Mouse (Mus musculus) thymus, postnatal 25 days (tissue): ENCODE data around the gene Wipf1.
A peak's percentile ranks its signal among the peaks of the same experiment; 100 is the strongest.

Experiments
- DNase-seq: peaks from one replicate; pipeline ENCODE4 v3.0.0; 2022

Wipf1 gene

DNA sequence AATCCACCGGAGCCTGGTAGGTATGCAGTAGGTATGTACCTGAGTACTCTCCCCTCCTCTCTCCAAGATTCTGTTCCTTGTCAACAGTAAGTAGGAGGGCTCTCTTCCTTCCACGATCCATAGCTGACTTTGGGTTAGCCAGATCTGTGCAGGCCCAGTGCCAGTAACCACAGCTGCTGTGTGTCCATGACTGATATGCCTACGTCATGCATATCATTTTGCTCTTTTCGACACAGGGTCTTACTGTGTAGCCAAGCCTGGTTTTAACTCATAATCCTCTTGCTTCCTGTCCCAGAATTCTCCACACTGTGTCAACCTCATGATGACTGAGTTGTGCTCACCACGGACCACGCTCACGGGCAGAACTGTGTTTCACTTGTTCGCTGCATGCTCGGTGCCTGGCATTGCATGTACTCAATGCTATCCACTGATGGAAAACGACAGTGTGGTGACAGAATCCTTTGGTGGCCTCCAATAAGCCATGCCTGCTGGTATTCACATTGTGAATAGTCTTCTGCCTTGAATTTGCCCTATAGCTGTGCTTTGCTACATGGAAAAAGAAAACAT is 26.6 kb downstream of the Wipf1 start:
- DNase-seq, result no peak

DNA sequence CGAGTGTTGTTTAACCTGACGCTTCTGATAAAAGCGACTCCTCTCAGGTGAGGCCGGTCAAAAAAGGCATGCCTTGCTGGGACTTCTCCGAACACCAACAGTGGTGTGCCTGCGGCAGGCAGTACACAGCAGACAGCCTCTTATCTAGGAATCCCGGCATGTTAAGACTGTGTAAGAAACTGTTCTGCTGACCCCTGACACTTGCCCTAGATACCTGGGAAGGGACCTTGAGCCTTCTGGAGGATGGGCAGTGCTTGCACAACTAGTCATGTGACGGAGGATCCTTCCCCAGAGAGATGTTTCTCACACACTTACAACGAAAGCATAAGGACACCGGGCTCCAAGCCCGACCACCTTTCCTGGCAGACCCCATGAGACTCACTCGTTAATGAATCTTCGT is 28.7 kb downstream of the Wipf1 start:
- DNase-seq, result no peak

DNA sequence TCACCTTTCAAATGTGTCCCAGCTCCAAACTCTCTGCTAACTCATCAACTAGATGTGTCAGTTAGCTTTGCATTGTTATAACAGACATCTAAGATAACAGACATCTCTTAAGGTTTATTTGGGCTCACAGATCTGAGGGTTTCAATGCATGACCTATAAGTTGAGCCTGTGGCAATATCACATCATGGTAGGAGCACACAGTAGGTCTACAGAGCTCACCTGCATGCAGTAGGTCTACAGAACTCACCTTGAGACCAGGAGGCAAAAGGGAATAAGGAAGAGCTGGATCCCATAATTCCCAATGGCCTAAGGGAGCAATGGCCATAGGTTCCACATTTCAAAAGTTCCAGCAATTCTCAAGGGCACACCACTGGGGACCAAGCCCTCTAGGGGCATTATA is 31.2 kb downstream of the Wipf1 start:
- DNase-seq, result no peak

DNA sequence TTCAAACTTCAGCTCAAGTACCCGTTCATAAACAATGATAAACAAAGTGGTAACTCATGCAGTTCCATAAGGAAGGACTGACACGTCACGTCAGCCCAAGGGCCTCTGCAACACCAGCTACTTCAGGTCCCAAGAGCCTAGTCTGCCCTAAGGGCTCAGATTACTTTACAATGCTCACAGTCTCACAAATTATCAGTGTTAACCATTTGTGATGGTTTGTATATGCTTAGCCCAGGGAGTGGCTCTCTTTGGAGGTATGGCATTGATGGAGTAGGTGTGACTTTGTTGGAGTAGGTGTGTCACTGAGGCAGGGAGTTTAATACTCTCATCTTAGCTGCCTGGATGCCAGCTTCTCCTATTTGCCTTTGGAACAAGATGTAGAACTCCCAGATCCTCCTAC is 32.0 kb downstream of the Wipf1 start:
- DNase-seq, result no peak

DNA sequence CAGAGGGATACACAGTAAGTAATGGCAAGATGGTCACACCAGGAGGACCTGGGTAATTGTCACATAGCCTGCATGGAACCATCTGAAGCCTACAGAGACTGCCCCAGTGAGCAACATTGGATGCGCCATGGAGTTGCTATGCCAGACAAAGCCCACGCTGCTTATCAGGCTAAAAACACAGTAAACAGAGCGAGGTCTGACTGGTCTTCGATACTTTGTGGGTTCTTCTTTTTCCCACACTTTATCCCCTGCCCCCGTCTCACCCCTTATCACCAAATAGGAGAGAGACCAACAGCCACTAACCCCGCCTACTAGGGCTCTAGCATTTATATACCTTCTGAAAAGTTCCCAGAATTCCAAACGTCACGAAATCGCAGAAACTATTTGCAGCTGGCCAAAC is 32.6 kb downstream of the Wipf1 start:
- no peak for DNase-seq

DNA sequence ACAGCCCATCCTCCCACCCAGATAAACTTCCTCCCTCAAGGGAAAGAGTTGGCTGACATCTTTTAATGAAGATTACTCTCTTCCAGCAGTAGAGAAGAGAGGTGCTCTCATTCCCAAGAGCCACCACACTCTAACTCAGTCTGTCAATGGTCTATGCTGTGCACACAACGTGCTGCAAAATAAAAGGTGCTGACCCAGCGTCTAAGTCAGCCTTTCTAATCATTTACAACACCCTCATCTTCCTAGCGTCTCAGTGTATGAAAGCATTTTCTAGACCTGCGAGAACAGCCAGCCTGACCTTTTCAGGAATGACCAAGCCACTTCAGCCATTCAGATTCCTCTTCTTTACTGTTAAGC is 33.2 kb downstream of the Wipf1 start:
- no peak for DNase-seq

DNA sequence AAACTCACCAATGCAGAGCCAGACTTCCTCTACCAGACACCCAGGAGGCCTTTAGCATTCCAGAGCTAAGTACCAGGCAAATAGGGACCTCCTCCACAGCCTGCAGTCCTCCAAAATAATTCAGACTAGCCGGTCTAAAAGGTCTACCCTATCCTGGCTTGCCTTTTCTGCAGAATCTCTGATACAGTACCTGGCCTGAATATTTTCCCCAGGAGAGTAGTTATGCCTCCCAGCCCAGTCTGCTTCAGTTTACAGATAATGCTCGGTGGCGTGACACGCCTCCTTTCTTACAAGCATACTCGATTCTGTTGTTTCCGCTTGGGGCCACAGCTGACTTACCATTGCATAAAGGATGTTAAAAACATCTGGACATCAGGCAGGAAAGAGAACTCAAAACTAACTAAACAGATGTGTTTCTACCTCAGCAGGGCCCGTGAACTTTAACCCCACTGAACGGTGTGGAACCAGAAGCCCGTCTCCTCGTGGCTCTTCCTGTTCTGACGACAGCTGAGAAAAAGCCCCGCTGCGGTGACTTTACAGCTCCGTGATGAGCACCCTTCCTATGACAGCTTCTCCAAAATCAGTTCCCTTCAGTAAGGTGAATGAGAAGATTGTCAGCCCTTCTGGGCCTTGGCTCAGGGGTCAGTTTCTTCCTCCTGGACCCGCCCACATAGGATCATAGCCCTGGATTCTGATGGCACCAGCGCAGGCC is 33.8 kb downstream of the Wipf1 start:
- DNase-seq, result peak; percentile 60

DNA sequence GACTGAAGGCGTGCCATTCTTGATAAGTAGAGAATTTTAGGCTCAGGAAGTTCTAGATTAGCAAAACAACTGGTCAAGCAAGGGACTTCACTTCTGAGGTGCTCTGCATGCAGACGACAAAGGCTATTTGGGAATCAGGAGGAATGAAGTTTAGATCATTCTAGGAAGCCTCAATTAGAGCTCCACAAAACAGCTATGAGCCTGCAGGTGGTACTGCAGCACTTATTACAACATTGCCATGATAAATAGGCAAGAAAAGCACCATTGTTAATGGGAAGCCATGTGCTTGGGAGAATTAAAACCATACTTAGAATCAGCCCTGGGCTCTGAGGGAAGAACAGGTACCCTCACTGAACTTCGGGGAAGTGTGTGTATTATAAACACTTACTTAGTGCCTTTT is 36.0 kb downstream of the Wipf1 start:
- DNase-seq, result no peak

DNA sequence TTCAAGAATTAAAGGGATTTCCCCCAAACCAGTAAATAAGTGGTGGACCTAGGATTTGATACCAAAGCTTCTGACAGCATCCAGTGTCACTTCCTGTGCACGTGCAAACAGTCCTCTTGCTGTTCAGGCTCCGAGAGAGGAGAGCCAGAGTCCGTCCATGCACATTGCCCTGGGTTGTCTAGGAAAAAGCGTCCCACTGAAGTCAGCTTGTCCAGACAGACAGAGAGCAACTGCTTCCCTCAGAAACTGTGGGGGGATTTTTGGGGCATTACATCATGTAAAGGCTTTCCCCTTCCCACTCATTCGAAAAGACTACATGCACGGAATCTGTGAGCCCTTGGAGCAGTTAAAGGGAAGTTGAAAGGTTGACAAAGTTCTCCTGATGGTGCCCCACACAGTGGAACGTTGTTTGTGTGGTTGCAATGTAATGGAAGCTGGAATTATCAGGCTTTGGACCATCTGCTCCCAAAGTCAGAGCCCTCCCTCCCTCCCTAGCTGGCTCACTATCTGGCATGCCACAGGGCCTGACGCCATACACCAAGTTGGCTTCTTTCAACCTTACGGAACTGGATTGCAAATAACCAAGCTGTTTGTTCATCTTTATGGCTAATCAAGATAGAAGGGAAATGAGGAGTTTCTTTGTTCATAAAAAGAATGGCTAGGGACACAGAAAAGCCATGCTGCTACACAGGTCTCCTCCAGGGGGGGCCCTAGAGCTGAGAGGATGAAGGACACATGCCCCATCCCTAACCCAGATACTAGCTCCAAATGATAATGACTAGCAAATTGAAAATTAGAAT is 37.9 kb downstream of the Wipf1 start:
- DNase-seq, result peak; percentile 77

DNA sequence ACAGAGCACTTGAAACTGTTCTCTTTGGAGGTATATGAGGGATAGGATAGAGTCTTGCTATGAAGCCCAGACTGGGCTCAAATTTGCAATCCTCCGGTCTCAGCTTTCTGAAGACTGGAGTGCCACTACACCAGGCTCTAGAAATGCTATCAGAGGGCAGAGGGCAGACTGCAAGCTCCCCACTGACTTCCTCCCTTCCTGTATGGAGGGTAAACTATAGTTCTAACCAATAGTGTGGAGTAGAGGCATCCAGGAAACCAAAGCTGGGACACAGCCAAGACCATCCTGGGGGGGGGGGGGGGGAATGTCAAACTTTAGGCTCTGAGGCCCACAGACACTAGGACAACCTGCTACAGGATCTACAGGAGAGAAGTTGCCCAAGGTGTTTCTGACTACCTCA is 39.1 kb downstream of the Wipf1 start:
- DNase-seq, result no peak

DNA sequence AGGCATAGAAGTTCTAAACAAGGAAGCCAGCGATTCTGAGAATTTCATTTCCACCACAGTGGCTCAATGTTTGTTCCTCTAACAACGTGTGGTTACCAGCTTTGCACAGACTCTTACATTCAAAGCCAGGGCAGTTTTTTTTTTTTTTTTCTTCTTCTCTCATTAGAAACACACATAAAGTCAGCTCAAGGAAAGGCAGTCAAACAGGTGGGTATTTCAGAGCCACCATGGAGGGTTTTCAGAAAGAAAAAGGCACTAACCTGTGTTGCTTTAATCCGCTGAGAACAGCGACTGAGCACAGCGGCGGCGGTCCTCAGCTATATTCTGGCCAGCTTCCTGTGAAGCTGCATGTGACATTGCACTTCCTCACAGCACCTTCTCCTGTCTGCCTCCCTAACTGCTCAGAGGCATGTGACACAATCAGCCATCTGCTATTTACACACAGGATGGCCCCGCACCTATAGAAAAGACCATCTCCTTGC is 43.4 kb downstream of the Wipf1 start:
- peak; percentile 71 for DNase-seq

DNA sequence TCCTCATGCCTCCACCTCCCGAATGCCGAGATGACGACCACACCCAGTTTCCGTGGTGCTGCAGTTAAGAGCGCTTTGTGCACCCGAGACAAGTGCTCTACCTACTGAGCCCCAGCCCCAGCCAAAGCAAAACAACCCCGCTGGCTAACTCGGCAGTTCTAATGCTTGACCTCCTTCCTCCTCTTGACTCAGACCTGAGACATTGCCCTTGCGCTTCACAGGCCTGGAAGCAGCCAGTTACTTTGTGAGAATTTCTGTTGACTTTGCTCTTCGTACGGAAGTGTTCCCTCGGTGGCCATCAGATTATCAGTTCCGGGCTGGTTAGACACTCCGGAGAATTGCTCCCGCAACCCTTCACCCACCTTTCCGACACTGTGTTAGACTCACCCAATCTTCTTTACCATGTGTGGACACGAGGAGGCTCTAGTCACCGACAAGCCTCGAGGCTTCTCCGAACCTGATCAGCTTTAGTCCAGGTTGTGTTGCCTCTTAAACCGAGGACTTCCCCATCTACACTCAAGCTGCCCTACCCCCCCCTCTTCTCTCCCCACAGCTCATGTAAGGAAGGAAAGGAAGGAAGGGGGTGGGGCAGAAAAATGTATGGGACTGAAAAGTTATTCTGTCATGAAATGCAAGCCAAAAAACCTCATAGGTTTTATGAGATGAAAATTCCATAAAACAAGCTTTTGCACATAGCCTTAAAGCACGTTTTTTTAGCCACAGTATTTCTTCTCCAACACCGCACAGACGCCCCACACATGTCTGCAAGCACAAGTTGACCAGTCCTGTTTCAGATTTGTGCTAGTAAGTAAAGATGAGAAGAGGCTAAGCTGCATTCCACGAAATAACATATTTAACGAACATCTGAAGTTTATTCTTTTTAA is 44.1 kb downstream of the Wipf1 start:
- DNase-seq, result peak; percentile 71

DNA sequence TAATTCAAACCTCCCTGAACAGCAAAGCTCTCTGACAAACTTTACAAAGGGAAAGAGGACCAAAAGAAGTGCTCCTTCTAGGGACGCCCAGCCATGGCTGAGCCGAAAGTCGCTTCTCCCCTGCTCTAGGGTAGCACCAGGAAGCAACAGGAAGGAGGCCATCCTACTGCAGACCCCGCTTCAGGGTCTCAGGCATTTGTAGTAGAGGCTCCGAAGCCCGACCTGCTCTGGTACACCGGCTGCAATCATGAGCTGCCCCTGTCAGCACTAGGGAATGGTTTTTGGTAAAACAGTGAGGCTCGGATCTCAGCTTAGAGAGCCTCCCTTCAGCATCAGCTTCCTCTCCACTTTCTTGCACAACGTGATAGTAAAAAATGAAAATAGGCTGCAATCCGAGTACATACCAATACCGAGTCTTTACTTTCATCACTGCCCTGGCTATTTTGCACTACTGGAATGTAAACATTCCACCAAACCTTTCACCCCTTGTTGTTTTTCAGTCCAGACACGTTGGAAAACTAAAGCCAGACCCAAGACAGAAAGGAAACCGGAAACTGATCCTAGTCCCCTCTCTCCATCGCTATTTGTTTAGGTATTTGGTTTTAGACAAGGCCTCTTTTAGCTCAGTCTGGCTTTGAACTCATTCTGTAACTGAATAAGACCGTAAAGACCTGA is 44.8 kb downstream of the Wipf1 start:
- peak; percentile 40 for DNase-seq

DNA sequence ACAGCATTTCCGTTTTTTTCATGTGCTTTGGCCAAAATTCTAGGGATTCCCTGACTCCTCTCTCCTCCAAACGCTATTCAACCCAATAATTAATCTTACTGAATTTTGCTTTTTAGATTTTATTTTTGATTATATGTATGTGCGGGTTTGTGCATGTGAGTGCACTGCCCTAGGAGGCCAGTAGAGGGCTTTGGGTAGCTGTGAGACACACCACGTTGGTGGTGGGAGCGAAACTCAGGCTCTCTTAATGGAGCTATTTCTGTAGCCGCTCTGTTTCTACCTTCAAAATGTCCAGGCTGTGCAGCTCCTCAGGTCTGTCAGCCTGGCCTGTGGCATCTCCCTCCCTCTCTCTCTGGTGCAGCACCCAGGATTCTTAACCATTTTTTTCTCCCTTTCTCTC is 50.7 kb downstream of the Wipf1 start:
- no peak for DNase-seq

DNA sequence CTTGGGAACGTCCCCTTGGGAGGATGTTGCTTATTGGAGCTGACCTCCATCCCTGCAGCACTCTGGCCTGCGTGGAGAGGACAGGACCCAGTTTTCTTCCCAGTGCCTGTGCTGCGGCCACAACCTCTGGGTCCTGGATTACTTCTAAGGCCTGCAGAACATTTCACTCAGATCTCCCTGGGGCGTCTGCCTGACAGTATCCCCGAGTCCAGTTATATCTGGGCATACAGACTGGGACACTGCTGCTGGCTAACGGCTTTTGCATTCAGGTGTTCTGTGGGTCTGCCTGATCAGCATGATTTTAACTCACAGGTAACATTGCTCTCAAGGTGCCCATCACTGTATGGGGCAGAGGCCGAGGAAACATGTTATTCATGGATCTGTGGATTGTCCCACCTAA is 52.0 kb downstream of the Wipf1 start:
- DNase-seq, result no peak

DNA sequence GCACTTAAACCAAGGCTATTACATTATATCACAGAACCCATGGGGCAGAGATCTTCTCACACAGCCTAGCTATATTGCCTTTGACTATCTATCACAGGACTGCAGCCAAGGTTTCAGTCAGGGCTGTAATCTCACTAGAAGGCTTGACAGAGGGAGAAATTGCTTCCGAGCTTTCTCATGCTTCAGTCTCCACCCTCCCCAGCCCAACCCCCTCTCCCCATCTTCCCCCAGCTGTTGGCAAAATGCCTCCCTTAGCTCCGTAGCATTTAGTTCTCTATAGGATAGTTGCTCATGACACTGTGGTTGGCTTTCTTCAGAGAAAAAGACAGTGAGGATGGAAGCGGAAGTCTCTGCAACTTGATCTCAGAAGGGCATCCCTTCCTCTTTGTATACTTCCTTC is 54.0 kb downstream of the Wipf1 start:
- DNase-seq, result no peak

DNA sequence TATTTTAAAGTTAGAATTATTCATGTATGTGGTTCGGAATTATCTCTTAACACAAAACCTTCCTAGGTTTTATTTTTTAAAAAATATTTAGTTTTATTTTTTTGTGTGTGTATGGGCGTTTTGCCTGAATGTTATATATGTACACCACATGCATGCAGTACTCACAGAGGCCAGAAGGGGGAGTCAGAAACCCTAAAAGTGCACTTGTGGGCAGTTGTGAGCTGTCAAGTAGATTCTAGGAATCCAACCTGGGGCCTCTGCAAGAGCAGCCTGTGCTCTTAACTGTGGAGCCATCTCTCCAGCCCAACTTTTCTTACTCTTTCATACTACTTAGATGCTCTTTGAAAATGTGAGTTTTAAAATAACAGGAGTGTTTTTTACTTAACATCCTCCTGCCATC is 57.4 kb downstream of the Wipf1 start:
- DNase-seq, result no peak

DNA sequence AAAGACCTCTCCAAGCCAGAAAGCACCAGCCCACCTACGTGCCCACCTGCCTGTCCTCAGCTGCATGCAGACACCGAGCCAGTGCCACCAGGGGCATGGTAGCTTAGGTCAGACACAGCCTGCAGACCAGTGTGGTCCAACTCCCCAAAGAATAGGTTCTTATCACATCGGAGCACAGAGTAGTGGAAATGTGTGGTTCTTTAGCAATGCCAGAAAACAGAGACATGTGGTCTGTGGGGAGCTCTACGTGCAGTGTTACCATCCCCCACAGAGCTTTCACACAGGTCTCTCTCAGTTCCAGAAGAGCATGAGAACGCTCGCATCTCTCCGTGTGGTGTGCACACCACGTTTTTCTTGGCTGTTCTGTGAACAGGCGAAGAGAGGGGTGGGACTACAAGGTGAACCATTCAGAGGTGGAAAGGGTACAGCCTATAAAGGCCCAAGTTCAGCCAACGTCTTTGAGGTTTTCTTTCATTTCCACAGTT is 59.3 kb downstream of the Wipf1 start:
- DNase-seq, result no peak

DNA sequence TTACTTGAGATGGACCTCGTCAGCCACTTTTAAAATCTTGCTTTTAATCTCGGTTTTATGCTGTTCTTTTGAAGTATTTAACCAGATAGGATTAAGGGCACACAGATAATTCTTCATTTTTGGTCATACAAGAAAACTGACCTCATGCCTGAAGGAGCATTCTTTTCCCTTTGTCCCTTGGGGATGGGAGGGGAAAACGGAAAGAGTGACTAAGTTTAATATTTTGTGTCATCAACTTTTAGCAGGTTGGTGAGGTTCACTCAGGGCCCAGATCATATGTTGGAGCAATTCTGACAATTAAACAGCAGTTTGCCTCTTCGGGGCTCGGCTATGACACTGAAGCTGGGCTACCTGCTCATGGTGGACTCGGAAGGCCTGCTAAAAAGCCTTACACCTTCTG is 60.0 kb downstream of the Wipf1 start:
- DNase-seq, result no peak

DNA sequence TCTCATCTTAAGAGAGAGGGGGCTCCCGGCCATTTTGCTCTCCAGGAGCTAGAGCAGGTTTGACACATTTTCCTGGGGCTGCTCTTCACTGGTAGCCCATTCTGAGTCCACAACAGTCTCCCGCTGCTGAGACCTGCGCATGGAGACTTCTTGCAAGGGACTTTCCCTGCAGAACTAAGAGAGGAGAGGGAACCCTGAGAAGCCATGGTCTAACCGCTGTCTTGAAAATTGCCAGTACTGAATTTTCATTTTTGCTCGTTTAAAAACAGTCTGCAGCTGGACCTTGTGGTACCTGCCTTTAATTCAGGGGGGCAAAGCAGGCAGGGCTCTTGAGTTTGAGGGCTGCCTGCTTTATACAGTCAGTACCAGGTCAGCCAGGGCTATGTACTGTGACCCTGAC is 60.5 kb downstream of the Wipf1 start:
- no peak for DNase-seq

DNA sequence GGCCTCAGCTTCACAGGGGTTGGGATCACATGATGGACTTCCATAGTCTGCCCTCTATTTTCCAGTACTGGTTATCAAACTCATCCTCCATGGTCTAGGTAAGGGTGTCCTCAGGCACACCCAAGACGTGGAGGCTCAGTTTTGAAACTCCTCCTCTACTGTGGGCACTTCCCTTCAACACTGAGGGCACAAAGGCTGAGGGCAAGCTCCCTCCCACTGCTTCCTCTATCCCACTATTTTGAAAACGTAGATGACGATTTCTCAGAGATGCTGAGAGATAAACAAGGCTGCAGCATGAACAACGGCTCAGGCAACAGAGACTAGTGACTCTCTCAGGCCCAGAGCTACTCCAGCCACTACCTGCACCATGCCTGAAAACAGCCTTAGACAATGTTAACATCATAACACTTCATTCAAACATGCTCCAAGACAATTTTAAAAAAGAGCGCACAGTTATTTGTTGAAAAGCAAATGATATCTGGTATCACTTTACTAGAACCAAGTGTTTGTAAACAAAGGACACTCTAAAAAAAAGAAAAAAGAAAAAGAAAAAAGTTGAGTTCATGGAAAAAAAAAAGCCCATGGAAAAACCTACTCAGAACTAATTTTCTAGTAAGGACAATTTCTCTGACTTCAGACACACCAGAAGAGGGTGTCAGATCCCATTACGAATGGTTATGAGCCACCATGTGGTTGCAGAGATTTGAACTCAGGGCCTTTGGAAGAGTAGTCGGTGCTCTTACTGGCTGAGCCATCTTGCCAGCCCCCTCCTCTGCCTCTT is 62.3 kb downstream of the Wipf1 start:
- DNase-seq, result no peak

DNA sequence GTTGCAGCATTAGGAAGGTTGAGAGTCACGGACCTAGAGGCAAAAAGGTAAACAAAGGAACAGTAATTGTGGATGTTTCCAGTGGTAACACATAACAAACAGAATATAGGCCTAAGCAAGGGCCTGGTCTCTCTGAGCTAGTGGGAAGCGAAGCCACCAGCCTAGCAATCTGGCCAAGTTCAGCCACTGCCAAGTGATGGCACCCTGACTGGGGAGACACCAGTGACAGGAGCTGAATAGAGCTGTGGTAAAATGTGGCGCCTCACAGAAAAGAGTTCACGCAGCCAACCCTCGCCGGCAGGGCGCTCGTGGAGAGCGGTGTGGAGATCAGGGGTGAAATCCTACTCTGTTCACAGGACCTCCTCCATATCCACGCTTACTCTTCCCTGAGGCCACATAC is 63.1 kb downstream of the Wipf1 start:
- no peak for DNase-seq
